Mouse (Mus musculus): ENCODE measurements at regions not wholly inside any gene's neighbourhood (a gene's known extent, or its start where the extent isn't known, plus 50 kb on each side); places are given as distances from the start of the nearest gene placed in this dataset.

GRCm38 (mm10) chr8:11979056-11979455, 138.8 kb downstream of the Tex29 start:
- DNase-seq (ENCODE audit: low spot score in 2 of 2), result no peak

- DNase-seq (ENCODE audit: low spot score in 2 of 2), result no peak
Measured at GRCm38 (mm10) chr8:11981458-11981857, 141.2 kb downstream of the Tex29 start.

GRCm38 (mm10) chr8:11990024-11990423, 149.8 kb downstream of the Tex29 start:
- no peak for DNase-seq (ENCODE audit: low spot score in 2 of 2)

GRCm38 (mm10) chr8:11999736-12000458, 159.6 kb downstream of the Tex29 start:
- DNase-seq (ENCODE audit: low spot score in 2 of 2), result no peak

- no peak for DNase-seq (ENCODE audit: low spot score in 2 of 2)
Measured at GRCm38 (mm10) chr8:12000459-12000789, 160.2 kb downstream of the Tex29 start.

GRCm38 (mm10) chr8:12004241-12004640, 164.0 kb downstream of the Tex29 start:
- DNase-seq (ENCODE audit: low spot score in 2 of 2), result no peak

- no peak for DNase-seq (ENCODE audit: low spot score in 2 of 2)
Measured at GRCm38 (mm10) chr8:12012769-12013168, 172.5 kb downstream of the Tex29 start.

GRCm38 (mm10) chr8:12017750-12018149, 177.5 kb downstream of the Tex29 start:
- DNase-seq (ENCODE audit: low spot score in 2 of 2), result no peak

GRCm38 (mm10) chr8:12019272-12019671, 179.0 kb downstream of the Tex29 start:
- DNase-seq (ENCODE audit: low spot score in 2 of 2), result no peak

GRCm38 (mm10) chr8:12023669-12024390, 183.6 kb downstream of the Tex29 start:
- DNase-seq (ENCODE audit: low spot score in 2 of 2), result no peak

GRCm38 (mm10) chr8:12030363-12031116, 190.3 kb downstream of the Tex29 start:
- DNase-seq (ENCODE audit: low spot score in 2 of 2), result no peak

- DNase-seq (ENCODE audit: low spot score in 2 of 2), result no peak
Measured at GRCm38 (mm10) chr8:12031796-12032195, 191.5 kb downstream of the Tex29 start.

GRCm38 (mm10) chr8:12032386-12032785, 192.1 kb downstream of the Tex29 start:
- DNase-seq (ENCODE audit: low spot score in 2 of 2), result no peak

GRCm38 (mm10) chr8:12036349-12036748, 196.1 kb downstream of the Tex29 start:
- no peak for DNase-seq (ENCODE audit: low spot score in 2 of 2)

- DNase-seq (ENCODE audit: low spot score in 2 of 2), result no peak
Measured at GRCm38 (mm10) chr8:12040924-12041323, 200.7 kb downstream of the Tex29 start.

- no peak for DNase-seq (ENCODE audit: low spot score in 2 of 2)
Measured at GRCm38 (mm10) chr8:12041662-12042061, 201.4 kb downstream of the Tex29 start.

- DNase-seq (ENCODE audit: low spot score in 2 of 2), result no peak
Measured at GRCm38 (mm10) chr8:12050841-12051240, 210.6 kb downstream of the Tex29 start.

GRCm38 (mm10) chr8:12051357-12051756, 211.1 kb downstream of the Tex29 start:
- DNase-seq (ENCODE audit: low spot score in 2 of 2), result no peak

GRCm38 (mm10) chr8:12055931-12056330, 215.7 kb downstream of the Tex29 start:
- DNase-seq (ENCODE audit: low spot score in 2 of 2), result no peak

- DNase-seq (ENCODE audit: low spot score in 2 of 2), result no peak
Measured at GRCm38 (mm10) chr8:12061237-12061636, 217.4 kb upstream of the A230072I06Rik start.

- DNase-seq (ENCODE audit: low spot score in 2 of 2), result no peak
Measured at GRCm38 (mm10) chr8:12062710-12063109, 215.9 kb upstream of the A230072I06Rik start.

GRCm38 (mm10) chr8:12064664-12065063, 214.0 kb upstream of the A230072I06Rik start:
- DNase-seq (ENCODE audit: low spot score in 2 of 2), result no peak

GRCm38 (mm10) chr8:12066454-12066853, 212.2 kb upstream of the A230072I06Rik start:
- no peak for DNase-seq (ENCODE audit: low spot score in 2 of 2)
